Mouse (Mus musculus) right cerebral cortex, adult 2 months (tissue): ENCODE measurements at regions not wholly inside any gene's neighbourhood (a gene's known extent, or its start where the extent isn't known, plus 50 kb on each side); places are given as distances from the start of the nearest gene placed in this dataset.
"Not testable (repeated sequence)": the region's sequence is repeated elsewhere in the genome, so short reads cannot be mapped to it uniquely, and the experiment has no call there.

Experiments
- DNase-seq, 2 experiments: peaks; one replicate each; pipeline ENCODE4 v3.0.0; 2021 to 2022; ENCODE audit warnings: low spot score in 2 of 2

DNA sequence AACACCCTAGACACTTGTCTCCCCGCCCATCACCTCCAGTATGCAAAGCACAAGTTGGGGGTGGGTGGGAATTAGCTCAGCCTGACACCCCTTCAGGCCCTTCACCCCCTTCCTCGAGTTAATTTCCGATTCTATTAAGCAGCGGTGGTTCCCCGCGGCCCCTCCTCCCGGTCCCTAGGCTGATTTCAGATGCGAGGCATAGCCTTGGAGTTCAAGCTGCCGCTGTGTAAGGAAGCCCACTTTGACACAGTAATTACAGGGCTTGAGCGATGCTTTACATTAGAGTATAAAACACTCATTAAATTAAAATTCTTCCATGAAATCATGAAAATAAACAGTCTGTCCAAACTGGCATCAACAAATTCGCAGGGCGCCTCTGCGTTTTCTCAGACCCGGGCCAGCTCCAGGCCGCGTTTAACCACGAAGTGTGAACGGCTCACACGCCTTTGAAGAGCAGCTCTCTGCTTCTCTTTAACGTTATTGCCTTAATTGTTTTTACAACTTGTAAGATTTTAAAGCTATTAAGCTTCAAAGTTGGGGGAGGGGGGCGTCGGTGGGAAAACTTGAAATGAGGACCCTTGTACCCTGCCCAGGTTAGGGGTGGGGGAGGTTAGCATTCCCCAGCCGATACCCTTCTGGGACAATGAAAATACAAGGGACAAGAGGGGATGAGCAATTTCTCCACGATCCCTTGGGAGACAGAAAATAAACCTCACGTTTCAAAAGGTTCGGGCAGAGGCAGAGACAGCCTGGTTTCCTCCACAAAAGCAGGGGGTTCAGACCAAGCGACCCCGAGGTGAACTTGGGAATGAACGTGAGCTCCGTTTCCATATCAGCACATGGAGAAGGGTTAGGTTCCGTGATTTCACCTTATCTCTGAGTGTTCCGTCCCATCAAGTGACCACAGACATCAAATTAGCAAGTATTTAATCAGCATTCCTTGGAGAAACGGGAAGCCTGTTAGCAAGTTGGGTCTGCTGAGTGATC, 114.4 kb downstream of the Dicer1 start:
- DNase-seq: no peak

DNA sequence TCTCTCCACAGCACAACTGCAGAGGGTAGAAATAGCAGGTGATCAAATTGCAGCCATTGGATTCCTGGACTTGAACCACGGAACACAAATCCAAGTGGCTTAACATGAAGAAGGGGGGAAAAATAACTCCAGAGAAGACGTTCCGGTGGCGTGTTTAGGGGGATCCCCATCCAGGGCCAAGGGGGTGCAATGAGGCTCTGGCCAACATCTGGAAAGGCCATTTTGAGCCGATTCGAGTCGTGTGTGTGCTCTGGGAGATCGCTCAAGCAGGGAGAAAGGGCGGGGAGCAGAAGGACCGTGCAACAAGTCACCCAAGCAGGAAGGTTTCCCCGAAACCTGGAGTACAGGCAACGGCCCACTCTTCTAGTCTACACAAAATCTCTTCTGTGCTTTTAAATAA, 115.3 kb downstream of the Dicer1 start:
- no peak for DNase-seq

DNA sequence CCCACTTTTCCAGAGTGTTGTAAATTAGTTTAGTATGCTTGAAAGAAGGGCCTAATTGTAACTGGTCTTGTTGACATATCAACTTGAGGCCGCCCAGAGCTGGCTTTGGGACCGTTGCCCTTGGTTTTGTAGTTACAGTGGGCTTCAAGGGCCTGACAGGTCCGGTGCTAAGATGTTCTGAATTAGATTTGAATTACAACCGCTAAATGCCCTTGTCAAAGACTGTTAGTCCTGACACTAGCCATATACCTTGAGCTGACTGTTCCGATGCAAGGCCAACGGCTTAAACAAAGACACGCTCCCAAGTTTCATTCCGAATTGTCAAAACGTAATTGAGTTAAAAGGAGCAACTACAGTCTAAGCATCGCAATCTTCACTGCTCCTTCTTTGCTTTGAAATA, 116.9 kb downstream of the Dicer1 start:
- no peak for DNase-seq

DNA sequence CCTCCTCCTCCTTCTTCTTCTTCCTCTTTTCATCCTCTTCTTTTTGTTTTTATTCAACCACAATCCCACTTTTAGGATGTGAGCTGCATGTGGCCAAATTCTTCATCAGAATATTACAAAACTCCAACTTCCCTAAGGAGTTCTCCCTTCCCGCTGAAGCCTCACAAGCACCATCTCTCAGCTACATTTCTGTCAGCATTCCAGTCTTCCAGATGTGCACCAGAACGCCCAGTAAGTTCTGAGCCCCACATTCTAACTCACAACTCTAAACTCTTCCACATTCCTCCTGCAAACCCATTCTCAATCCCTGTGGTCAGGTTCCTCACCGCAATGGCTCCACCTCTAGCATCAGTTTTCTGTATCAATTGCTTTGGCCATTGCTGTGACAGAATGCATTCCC, 121.2 kb downstream of the Dicer1 start:
- DNase-seq: no peak

DNA sequence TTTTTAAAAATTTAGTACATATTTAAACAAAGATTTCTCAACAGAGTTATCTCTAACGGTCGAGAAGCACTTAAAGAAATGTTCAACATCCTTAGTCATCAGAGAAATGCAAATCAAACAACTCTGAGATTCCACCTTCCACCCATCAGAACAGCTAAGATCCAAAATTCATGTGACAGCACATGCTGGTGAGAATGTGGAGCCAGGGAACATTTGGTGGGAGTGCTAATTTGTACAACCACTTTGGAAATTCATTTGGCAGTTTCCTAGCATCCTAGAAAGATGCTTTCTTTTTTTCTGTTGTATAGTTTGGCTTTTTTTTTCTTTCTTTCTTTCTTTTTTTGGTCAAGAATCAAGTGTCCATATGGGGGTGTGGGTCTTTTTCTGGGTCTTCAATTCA, 122.3 kb downstream of the Dicer1 start:
- no peak for DNase-seq

DNA sequence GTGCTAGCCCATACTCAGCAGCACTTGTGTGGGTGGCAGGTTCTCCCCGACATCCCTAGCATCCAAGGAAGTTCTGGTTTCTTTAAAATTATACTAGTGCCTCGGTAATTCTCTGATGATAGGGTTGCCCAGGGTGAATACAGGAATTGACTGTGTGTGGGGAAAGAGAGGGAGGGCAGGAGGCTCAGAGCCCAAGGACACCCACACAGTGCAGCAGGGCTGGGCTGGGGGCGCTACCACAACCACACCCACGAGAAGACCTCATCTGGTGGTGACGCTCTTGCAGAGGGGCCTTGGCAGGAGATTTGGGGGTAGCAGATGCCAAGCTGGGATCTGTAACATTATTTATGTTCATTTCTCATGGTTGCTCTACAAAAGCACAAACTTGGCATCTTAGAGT, 125.7 kb downstream of the Dicer1 start:
- DNase-seq: no peak

DNA sequence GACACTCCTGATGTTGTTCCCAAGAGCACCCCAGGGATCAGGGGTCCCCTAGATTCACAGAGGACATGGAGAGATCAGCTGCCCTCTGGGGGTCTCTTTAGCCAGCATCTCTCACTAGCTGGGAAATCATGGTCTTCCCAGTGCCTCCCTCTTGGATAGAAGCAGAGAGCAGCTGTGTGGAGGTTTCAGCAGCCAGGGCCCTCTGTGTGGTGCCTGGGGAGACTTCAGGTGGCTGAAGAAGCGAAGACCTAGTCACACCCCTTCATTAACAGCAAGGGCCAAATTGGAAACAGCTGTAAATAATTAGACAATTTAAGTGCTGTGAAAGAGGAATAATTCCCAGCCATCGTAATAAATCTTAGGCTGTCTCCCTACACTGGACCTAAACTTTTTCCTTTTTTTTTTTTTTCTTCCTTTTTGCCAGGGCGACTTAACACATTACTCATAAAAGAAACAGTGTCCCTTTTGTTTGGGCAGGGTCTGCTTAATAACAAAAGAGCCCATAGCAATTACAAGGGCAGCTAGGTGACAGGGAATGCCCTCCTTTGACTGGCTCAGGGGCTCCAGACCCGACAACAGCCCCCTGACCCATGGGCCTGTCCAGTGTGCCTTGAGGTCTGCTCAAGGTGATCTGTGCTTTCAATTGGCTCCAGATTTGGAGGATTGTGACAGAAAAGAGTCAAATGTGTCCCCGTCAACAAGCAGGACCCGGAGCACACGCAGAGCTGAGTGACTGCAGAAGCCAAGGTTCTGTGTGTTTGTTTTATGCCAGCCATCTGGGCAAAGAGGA, 127.7 kb downstream of the Dicer1 start:
- DNase-seq: no peak

DNA sequence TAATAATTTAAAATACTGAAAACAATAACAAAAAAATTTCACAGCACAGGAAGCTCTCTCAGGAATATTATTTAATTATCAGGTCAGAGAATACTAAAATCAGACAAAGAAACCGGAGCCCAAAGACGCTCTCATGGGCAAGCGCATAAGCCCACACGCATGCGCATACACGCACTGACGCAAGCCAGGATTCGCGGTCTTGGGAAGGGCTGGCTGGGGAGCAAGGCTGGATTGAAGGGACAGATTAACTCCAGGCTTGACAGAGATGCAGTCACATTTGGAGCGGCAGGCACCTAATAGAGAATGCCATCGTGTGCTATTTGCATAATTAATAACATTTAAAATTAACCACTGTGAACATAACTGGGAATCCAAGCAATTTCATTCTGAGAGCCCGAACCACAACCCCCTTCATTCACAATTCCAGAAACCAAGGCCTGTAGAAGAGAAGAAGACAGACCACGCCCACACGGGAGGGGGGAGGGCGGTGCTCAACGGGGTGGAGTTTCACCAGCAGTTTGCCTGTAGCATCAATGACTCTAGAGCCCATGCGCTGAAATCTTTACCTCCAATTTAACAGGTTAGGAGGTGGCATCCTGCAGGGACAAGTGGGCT, 134.5 kb downstream of the Dicer1 start:
- peak; percentile 73 to 76 for DNase-seq

DNA sequence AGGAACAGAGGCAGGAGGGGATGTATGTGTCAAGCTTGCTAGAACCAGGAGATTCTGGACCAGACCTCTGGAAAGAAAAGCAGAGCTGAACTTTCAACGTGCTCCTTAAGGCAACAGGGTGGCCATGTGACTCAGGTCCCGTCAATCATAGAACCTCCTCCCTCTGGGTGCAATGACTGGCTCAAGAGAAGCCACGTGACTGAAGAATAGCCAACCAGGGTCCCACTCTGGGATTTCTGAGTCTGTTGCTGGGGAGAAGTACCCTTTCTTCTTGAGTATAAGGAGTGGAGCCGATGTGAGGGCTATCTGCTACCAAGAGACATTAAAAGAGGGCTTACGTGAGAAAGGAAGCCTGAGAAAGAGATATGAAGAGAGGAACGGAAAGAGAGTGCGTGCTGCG, 137.5 kb downstream of the Dicer1 start:
- no peak for DNase-seq

DNA sequence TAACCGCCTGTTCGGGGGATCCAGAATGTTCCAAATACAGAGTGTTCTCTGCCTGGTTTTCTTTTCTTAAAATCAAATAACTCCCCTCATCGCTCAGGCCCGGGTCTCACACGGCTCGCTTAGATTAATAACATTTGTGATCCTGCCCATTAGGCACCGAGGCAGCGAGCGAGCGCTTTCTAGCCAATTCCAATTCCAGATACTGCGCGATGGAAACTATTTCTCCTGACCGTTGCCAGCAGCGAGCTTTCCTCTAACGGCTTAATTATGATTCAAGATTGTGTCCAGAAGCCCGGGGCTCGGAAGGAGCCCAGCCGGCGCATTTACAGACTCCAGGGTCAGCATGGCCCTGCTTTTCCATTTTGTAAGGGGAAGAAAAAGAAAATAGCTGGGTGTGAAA, 136.6 kb upstream of the Gsc start:
- no peak for DNase-seq

DNA sequence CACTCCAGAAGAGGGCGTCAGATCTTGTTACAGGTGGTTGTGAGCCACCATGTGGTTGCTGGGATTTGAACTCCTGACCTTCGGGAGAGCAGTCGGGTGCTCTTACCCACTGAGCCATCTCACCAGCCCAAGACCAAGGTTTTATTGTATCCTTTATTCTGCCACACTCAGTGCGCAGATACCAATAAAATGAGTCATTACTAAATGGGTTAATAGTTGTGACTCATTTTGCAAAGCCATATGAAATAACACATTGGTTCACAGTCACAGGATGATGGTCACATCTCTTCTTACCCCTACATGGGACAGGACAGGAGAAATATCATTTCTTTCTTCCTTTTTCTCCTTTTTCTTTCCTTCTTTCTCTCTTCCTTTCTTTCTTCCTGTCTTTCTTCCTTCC, 135.8 kb upstream of the Gsc start:
- DNase-seq: not testable (repeated sequence)

DNA sequence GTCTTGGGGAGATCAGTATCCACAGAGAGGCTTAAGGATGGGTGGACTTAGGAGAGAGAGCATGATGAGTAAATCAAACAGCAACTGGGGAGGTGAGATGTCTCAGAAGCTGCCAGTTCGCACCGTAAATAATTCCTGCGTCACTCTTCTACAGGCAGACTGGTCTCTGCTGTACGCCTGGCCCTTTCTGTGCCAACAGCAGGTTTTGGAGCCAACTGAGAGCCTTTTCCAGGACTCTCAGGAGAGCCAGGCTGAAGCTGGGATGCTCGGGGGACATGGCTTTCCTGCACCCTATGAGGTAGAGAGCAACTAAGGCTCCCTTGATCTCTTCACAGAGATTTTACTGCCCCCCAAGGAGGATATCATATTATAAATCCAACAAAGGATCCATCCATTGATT, 134.3 kb upstream of the Gsc start:
- no peak for DNase-seq

DNA sequence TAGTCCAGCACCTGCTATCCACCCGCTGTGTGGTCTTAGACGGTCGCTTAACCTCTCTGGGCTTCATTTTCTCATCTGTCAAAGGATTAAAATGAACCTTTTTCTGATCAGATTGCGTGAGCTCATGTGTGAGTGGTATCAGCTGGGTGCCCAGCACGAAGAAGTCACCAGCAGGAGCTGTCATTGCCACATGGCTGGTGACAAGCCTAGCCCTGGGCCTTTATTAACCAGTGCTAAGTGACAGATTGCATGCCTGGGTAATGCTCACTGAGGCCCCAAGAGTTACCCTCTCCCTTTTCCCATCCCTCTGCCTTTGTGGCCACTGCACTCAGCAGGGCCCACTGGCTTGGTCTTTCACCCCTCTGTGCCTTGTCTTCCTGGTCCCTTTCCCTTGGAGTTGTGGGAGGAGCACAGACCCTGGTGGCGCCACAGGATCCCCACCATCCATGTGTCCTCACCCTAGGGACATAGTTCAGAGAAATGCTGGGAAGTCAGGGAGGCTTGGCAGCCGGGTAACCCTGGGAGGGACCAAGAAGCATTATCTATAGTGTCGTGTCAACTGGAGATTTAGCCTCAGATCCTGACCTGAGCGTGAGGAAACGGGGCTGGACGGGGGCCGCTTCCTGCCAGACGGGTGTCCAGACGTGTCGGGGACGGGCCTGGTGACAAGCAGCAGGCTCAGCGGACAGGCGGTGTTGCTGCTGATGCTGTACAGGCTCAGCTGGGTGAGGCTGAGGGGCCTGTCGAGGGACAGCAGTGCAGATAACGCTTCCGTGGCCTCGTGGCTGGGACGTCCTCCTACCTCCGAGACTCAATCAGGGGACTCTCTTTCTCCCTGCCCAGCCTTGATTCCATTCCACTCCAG, 132.6 kb upstream of the Gsc start:
- no peak for DNase-seq

DNA sequence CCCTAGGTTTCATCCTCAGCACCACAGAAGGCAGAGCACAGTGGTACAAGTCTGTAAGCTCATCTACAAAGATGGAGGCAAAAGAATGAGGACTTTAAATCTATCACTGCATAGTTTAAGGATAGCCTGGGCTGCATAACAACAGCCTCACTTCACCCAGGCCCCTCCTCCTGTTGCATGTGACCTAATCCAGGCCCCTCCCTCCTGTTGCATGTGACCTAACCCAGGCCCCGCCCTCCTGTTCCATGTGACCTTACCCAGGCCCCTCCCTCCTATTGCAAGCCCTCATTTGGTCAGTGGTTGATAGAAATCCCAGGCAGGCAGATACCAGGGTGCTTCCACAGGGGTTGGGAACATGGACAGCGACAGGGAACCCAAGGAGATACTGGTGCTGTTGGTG, 124.9 kb upstream of the Gsc start:
- no peak for DNase-seq

DNA sequence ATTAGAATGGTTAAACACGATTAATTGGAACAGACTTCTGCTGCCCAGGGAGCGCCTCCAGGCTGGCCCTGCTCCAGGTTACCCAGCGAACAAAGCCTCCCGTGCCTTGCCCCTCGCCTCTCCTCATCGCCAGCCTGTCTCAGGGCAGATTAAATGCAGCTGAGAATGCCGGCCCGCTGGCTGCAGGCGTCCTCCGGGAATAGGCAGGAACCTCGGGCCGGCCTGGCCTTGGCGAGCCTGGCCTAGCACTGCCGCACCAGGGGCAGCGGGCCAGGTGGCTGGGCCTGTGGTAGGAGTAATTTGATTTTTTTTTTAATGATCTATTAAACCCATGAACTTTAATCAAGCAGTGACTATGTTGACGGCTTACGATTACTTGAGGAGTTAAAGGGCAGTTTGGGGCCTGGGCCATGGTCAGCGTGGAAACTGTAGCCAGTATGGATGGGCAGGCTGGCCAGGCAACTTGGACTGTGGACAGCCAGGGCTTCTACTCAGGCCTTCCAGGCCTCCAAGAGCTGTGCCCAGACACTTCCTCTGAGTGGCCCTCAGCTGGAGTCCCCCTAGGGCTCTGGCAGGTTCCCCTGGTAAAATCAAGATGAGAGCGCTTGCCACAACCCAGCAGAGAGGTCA, 120.5 kb upstream of the Gsc start:
- peak; percentile 17 to 22 for DNase-seq

DNA sequence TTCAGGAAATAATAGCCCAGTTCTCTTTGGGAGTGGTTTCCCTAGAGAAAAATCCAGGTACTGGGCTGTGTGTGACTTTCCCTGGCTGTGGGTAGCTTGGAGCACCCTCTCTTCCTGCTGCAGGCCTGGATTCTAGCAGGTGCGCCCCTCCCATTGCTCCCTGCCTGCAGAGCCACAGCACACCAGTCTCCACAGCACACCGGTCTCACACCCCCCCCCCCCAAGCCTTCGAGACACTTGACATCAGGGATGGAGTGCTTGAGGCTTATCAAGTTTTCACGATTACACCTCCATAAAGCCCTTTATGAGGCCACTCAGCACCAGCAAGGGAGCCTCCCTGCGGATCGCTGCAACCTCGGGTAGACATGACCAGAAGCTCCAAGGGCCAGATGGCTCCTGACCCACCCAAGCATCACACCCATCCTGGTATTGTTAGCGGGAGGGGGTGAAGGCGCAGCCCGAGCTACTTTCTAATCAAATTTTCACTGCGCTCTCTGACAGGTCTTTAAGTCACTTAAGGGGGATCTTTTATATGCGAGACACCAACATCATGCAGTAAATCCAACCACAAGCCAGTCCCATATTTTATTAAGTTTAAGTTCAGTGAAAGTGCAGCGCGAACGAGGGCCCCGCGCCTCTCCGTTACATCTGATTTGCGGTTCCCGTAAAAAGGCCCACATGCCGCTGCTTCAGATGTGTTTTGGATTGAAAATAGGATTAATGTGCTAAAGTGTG, 119.8 kb upstream of the Gsc start:
- DNase-seq: no peak

DNA sequence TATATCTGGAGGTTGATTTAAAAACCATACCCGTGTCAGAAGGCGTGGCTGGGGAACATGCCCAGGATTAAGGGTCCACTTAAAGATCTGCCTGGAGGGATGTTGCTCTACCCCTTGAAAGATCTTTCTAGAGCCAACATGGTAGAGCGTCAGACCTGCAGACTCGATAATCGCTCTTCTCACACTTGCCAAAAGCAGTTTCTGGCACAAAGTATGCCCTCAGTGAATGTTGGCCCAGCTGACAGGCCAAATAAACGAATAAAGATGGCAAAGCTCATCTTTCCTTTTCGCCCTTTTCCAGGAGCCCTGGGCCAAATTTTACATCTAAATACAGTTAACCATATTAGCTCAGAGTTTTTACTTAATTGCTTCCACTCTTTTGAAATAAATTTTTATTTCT, 118.4 kb upstream of the Gsc start:
- DNase-seq: no peak

DNA sequence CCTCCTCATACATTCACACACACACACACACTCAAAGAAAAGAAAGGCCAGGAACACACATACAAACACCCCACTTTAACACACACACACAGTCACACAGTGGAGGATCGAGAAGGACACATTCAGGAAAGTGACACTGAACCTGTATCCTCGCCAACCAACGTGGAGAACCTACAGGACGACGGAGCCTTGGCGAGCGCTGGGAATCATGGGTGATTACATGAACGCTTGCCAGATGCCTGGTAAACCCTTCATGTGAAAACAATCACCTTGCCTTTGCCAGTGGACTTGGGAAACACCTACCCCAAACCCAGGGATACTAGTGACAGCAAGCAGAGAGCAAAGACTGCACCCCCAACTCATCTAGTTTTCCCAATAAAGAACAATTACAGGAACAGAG, 117.2 kb upstream of the Gsc start:
- no peak for DNase-seq

DNA sequence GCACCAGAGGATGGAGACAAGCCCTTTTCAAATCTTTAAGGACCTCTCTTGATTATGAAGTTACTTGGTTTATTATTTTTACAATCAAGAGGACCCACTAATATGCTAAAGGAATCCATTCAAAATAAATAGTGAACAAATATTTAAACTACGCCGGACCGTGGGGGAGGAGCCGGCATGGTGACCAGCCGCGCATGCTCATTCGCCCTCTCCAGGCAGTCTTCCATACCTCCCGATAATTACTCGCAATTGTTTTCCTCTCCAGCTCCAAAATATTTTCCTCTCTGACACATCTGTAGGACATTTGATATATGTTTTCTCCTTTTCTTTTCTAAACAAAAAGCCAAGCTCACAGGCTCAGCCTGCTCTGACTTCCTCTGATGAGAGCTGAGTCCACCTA, 111.3 kb upstream of the Gsc start:
- no peak for DNase-seq

DNA sequence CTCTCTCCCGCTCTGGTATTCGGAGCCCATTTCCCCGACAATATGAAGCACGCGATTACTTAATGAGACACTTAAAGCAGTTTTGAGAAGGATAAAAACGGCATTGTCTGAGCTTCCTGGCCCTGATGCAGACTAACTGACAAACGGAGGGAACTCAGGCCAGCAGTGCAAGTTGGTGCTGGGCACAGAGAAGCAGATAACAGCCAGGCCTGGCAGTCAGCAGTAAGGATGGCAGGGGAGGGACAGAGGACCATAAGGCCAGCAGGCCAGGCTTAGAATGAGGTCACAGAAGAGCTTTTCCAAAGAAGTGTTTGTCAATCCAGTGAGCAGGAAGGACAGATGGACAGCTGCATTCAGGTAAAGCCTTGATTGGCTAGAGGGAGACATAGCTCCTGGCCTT, 107.7 kb upstream of the Gsc start:
- DNase-seq: no peak
